Mouse (Mus musculus) liver, adult 2 months (tissue): ENCODE measurements around the gene Sytl1. TPM values are rescaled to one million over a fixed set of nuclear protein-coding genes. Genes with fewer than 3 reads are reported as not detected.

Source experiments
- DNase-seq: peaks from one replicate; pipeline ENCODE4 v3.0.0-alpha.2; 2011; ENCODE audit warnings: low read depth, low spot score; ENCODE audit errors: extremely low read depth
- H3K27ac ChIP-seq: fragments of 200-500 bp; replicated peaks from 2 replicates; pipeline ENCODE4 v1.5.1; 2012; ENCODE audit warnings: low read depth, mild to moderate bottlenecking, control low read depth, inconsistent platforms, low read length; ENCODE audit not compliant: insufficient read depth
- H3K27me3 ChIP-seq: fragments of 200-500 bp; 2 replicates; pipeline ENCODE4 v1.6.1; 2012; ENCODE audit warnings: mild to moderate bottlenecking, moderate library complexity, low read length, inconsistent platforms; ENCODE audit not compliant: control insufficient read depth, insufficient read depth
- H3K36me3 ChIP-seq: fragments of 200-500 bp; 2 replicates; pipeline ENCODE4 v1.6.1; 2012; ENCODE audit warnings: low read length, inconsistent platforms; ENCODE audit not compliant: control insufficient read depth, insufficient read depth
- H3K4me1 ChIP-seq: fragments of 200-500 bp; 2 replicates; pipeline ENCODE4 v1.6.1; 2011; ENCODE audit warnings: low read length; ENCODE audit not compliant: control insufficient read depth, insufficient read depth
- H3K4me3 ChIP-seq: fragments of 200-500 bp; 2 replicates; pipeline ENCODE4 v1.5.1; 2011; ENCODE audit warnings: low read depth, mild to moderate bottlenecking, control low read depth, low read length, moderate library complexity; ENCODE audit not compliant: insufficient read depth
- H3K79me2 ChIP-seq: fragments of 200-500 bp; 2 replicates; pipeline ENCODE4 v1.6.1; 2012; ENCODE audit warnings: inconsistent platforms, mild to moderate bottlenecking, low read length, moderate library complexity; ENCODE audit not compliant: control insufficient read depth, insufficient read depth
- H3K9ac ChIP-seq: fragments of 200-500 bp; 2 replicates; pipeline ENCODE4 v1.6.1; 2012; ENCODE audit warnings: low read depth, mild to moderate bottlenecking, control low read depth, inconsistent platforms, low read length
- CTCF ChIP-seq: fragments of 200-500 bp; IDR thresholded peaks from 2 replicates; pipeline ENCODE4 v1.5.1; 2011; ENCODE audit warnings: low read depth, low read length, control low read depth
- POLR2A ChIP-seq: fragments of 200-500 bp; IDR thresholded peaks from 2 replicates; pipeline ENCODE4 v1.6.1; 2011; ENCODE audit warnings: low read length, control low read depth; ENCODE audit not compliant: insufficient read depth; ENCODE audit errors: extremely low read depth
- WGBS: fragments of 180-500 bp; shearing (Covaris S2); methylation state at CpG from one replicate; pipeline ENCODE4 v1.1.7; 2018; 5-methylcytosine and 5-hydroxymethylcytosine counted together
- polyA plus RNA-seq: library from polyadenylated mRNA; depleted of rRNA; stranded (reverse); fragments of >200 nt; gene quantifications from 2 replicates; pipeline ENCODE4 v1.2.3, GENCODE M21; 2012
- total RNA-seq: library from RNA; depleted of rRNA; stranded (reverse); fragments of >200 nt; gene quantifications from 2 replicates; pipeline ENCODE4 v1.2.3, GENCODE M21; 2014

The Sytl1 gene
- total and polyA plus RNA-seq, 2 experiments, result 2.9 to 4.2 TPM

GRCm38 (mm10) chr4:133294084-133294483 is 31.2 kb upstream of the Sytl1 start:
- no peak overlapping the region for H3K27ac ChIP-seq
- DNase-seq, result no peak
- H3K4me1 ChIP-seq, result no peaks in the 10 kb centered on the region
- H3K36me3 ChIP-seq, result peaks cover 24% of the 10 kb centered on the region; the same call in 1 of the 2 replicates
- no peak overlapping the region for H3K9ac ChIP-seq
- no peaks in the 10 kb centered on the region for H3K79me2 ChIP-seq
- TF ChIP-seq CTCF (no peak), POLR2A (no peak)
- WGBS, result 94% methylated on average over 11 of the region's 11 CpGs
- H3K4me3 ChIP-seq, result no peak overlapping the region
- no peaks in the 10 kb centered on the region for H3K27me3 ChIP-seq

- no peaks in the 10 kb centered on the region for H3K79me2 ChIP-seq
- DNase-seq, result no peak
- no peak overlapping the region for H3K9ac ChIP-seq
- TF ChIP-seq CTCF (no peak), POLR2A (no peak)
- H3K36me3 ChIP-seq, result peaks cover 24% of the 10 kb centered on the region; the same call in 1 of the 2 replicates
- H3K27ac ChIP-seq, result no peak overlapping the region
- H3K4me3 ChIP-seq, result no peak overlapping the region
- WGBS, result 89% methylated on average over 24 of the region's 24 CpGs
- no peaks in the 10 kb centered on the region for H3K27me3 ChIP-seq
- no peaks in the 10 kb centered on the region for H3K4me1 ChIP-seq
Measured at GRCm38 (mm10) chr4:133292901-133293843, 30.3 kb upstream of the Sytl1 start.

GRCm38 (mm10) chr4:133292405-133292804 is 29.5 kb upstream of the Sytl1 start:
- peaks cover 24% of the 10 kb centered on the region; the same call in 1 of the 2 replicates for H3K36me3 ChIP-seq
- H3K27me3 ChIP-seq, result no peaks in the 10 kb centered on the region
- H3K4me1 ChIP-seq, result no peaks in the 10 kb centered on the region
- H3K4me3 ChIP-seq, result no peak overlapping the region
- no peak overlapping the region for H3K27ac ChIP-seq
- no peaks in the 10 kb centered on the region for H3K79me2 ChIP-seq
- TF ChIP-seq POLR2A, result no peak
- TF ChIP-seq CTCF, result no peak
- no peak overlapping the region for H3K9ac ChIP-seq
- no peak for DNase-seq
- 94% methylated on average over 4 of the region's 4 CpGs for WGBS

- TF ChIP-seq CTCF (no peak), POLR2A (no peak)
- Histone ChIP-seq H3K36me3 (peaks cover 19% of the 10 kb centered on the region; the same call in 1 of the 2 replicates), H3K27ac (no peak overlapping the region), H3K27me3 (no peaks in the 10 kb centered on the region), H3K4me1 (no peaks in the 10 kb centered on the region; the same call in 1 of the 2 replicates), H3K9ac (no peak overlapping the region), H3K79me2 (no peaks in the 10 kb centered on the region), H3K4me3 (no peak overlapping the region)
- 95% methylated on average over 1 of the region's 1 CpGs for WGBS
- no peak for DNase-seq
Measured at GRCm38 (mm10) chr4:133291255-133291654, 28.3 kb upstream of the Sytl1 start.

- Histone ChIP-seq H3K79me2 (no peaks in the 10 kb centered on the region), H3K27ac (peak overlapping the region; percentile 88), H3K27me3 (no peaks in the 10 kb centered on the region), H3K36me3 (no peaks in the 10 kb centered on the region), H3K4me1 (peaks cover 5% of the 10 kb centered on the region; the same call in 1 of the 2 replicates), H3K4me3 (no peak overlapping the region), H3K9ac (no peak overlapping the region)
- WGBS, result 22% methylated on average over 4 of the region's 4 CpGs
- TF ChIP-seq CTCF (no peak), POLR2A (no peak)
- DNase-seq, result peak; percentile 99
Measured at GRCm38 (mm10) chr4:133286476-133287077, 23.7 kb upstream of the Sytl1 start.

GRCm38 (mm10) chr4:133285950-133286349 is 23.0 kb upstream of the Sytl1 start:
- no peak for TF ChIP-seq CTCF
- no peak for TF ChIP-seq POLR2A
- H3K9ac ChIP-seq, result no peak overlapping the region
- peaks cover 5% of the 10 kb centered on the region; the same call in 1 of the 2 replicates for H3K4me1 ChIP-seq
- DNase-seq, result no peak
- H3K36me3 ChIP-seq, result no peaks in the 10 kb centered on the region
- no peaks in the 10 kb centered on the region for H3K79me2 ChIP-seq
- no peaks in the 10 kb centered on the region for H3K27me3 ChIP-seq
- peak overlapping the region; percentile 88 for H3K27ac ChIP-seq
- 56% methylated on average over 5 of the region's 5 CpGs for WGBS
- no peak overlapping the region for H3K4me3 ChIP-seq
